Mouse (Mus musculus): ENCODE data around the gene Acbd6.

GRCm38 (mm10) chr1:155713306-155713705 is 155.4 kb downstream of the Acbd6 start:
- no peak for TF ChIP-seq CTCF (IDR thresholded peaks at IDR 0.05; ENCODE audit: extremely low read depth, insufficient read length, insufficient replicate concordance, low read depth, low read length)
- TF ChIP-seq POLR2A (IDR thresholded peaks at IDR 0.05; ENCODE audit: low read depth, low read length): no peak

Data from small intestine, adult 2 months (tissue).